Mouse (Mus musculus) forelimb bud, embryonic 11.5 days (tissue): ENCODE measurements around the gene Lrmda.
A peak's percentile ranks its signal among the peaks of the same experiment; 100 is the strongest.

Source experiments
- DNase-seq: peaks from one replicate; pipeline ENCODE4 v3.0.0-alpha.2; 2012; ENCODE audit warnings: low read depth, low spot score

The Lrmda gene

GRCm38 (mm10) chr14:22495286-22495685 is 475.8 kb downstream of the Lrmda start:
- no peak for DNase-seq

- DNase-seq: no peak
Measured at GRCm38 (mm10) chr14:22497636-22498131, 478.2 kb downstream of the Lrmda start.

GRCm38 (mm10) chr14:22509747-22510530 is 490.4 kb downstream of the Lrmda start:
- peak; percentile 71 for DNase-seq

GRCm38 (mm10) chr14:22510531-22510785 is 490.9 kb downstream of the Lrmda start:
- no peak for DNase-seq

- no peak for DNase-seq
Measured at GRCm38 (mm10) chr14:22514362-22515084, 495.0 kb downstream of the Lrmda start.

- no peak for DNase-seq
Measured at GRCm38 (mm10) chr14:22530706-22531105, 511.2 kb downstream of the Lrmda start.

- no peak for DNase-seq
Measured at GRCm38 (mm10) chr14:22533501-22533900, 514.0 kb downstream of the Lrmda start.

GRCm38 (mm10) chr14:22545887-22546675 is 526.6 kb downstream of the Lrmda start:
- no peak for DNase-seq

GRCm38 (mm10) chr14:22546676-22546984 is 527.1 kb downstream of the Lrmda start:
- DNase-seq: no peak

- no peak for DNase-seq
Measured at GRCm38 (mm10) chr14:22548286-22548685, 528.8 kb downstream of the Lrmda start.

- no peak for DNase-seq
Measured at GRCm38 (mm10) chr14:22549166-22549565, 529.7 kb downstream of the Lrmda start.

- no peak for DNase-seq
Measured at GRCm38 (mm10) chr14:22552358-22552757, 532.8 kb downstream of the Lrmda start.

GRCm38 (mm10) chr14:22552841-22553240 is 533.3 kb downstream of the Lrmda start:
- DNase-seq: no peak

- no peak for DNase-seq
Measured at GRCm38 (mm10) chr14:22553717-22554116, 534.2 kb downstream of the Lrmda start.

GRCm38 (mm10) chr14:22572486-22572885 is 553.0 kb downstream of the Lrmda start:
- no peak for DNase-seq

GRCm38 (mm10) chr14:22573585-22573984 is 554.1 kb downstream of the Lrmda start:
- DNase-seq: no peak

- no peak for DNase-seq
Measured at GRCm38 (mm10) chr14:22574006-22574405, 554.5 kb downstream of the Lrmda start.

- DNase-seq: no peak
Measured at GRCm38 (mm10) chr14:22576441-22576840, 556.9 kb downstream of the Lrmda start.

- peak; percentile 57 for DNase-seq
Measured at GRCm38 (mm10) chr14:22577411-22578037, 558.0 kb downstream of the Lrmda start.

- peak; percentile 86 for DNase-seq
Measured at GRCm38 (mm10) chr14:22578224-22578623, 558.7 kb downstream of the Lrmda start.

GRCm38 (mm10) chr14:22578986-22579385 is 559.5 kb downstream of the Lrmda start:
- DNase-seq: no peak

- no peak for DNase-seq
Measured at GRCm38 (mm10) chr14:22582065-22582464, 562.6 kb downstream of the Lrmda start.
